Mouse (Mus musculus) cortical plate, adult 2 months (tissue): Measurements from ENCODE around the gene Coro6. TPM values are rescaled to one million over a fixed set of nuclear protein-coding genes. Genes with fewer than 3 reads are reported as not detected.

Experiments
- H3K27ac ChIP-seq: fragments of 200-500 bp; 2 replicates; pipeline ENCODE4 v1.5.1; 2012; ENCODE audit warnings: low read length, control low read depth, inconsistent platforms; ENCODE audit not compliant: insufficient read depth
- H3K4me1 ChIP-seq: fragments of 200-500 bp; 2 replicates; pipeline ENCODE4 v1.6.1; 2011; ENCODE audit warnings: low read length; ENCODE audit not compliant: control insufficient read depth, insufficient read depth
- H3K4me3 ChIP-seq: fragments of 200-500 bp; 2 replicates; pipeline ENCODE4 v1.5.1; 2011; ENCODE audit warnings: mild to moderate bottlenecking, low read length, control low read depth; ENCODE audit not compliant: insufficient read depth
- CTCF ChIP-seq: fragments of 200-500 bp; IDR thresholded peaks from 2 replicates; pipeline ENCODE4 v1.5.1; 2011; ENCODE audit warnings: mild to moderate bottlenecking, control low read depth, low read length; ENCODE audit not compliant: insufficient read depth; ENCODE audit errors: extremely low read depth
- POLR2A ChIP-seq: fragments of 200-500 bp; IDR thresholded peaks from 2 replicates; pipeline ENCODE4 v1.6.1; 2011; ENCODE audit warnings: mild to moderate bottlenecking, low read length, control low read depth; ENCODE audit not compliant: insufficient read depth; ENCODE audit errors: extremely low read depth
- polyA plus RNA-seq: library from polyadenylated mRNA; depleted of rRNA; stranded (reverse); fragments of >200 nt; gene quantifications from 2 replicates; pipeline ENCODE4 v1.2.3, GENCODE M21; 2012

Gene Coro6
- polyA plus RNA-seq, 1 experiment, result 154 TPM

- H3K27ac ChIP-seq, result no peak overlapping the region
- TF ChIP-seq POLR2A (no peak), CTCF (no peak)
- no peak overlapping the region for H3K4me3 ChIP-seq
- peaks cover 2% of the 10 kb centered on the region; the same call in 1 of the 2 replicates for H3K4me1 ChIP-seq
Observed at GRCm38 (mm10) chr11:77476895-77477294, 14.7 kb downstream of the Coro6 start.

GRCm38 (mm10) chr11:77483043-77483442, 20.8 kb downstream of the Coro6 start:
- TF ChIP-seq POLR2A, result no peak
- no peak for TF ChIP-seq CTCF
- Histone ChIP-seq H3K4me3 (no peak overlapping the region), H3K4me1 (peaks cover 23% of the 10 kb centered on the region), H3K27ac (peak overlapping the region; percentile 8; the same call in 1 of the 2 replicates)

GRCm38 (mm10) chr11:77483510-77484255, 21.5 kb downstream of the Coro6 start:
- Histone ChIP-seq H3K27ac (0 out of 2 replicates have a peak overlapping the region, but pooled peaks have one; percentile 8), H3K4me1 (peaks cover 23% of the 10 kb centered on the region), H3K4me3 (no peak overlapping the region)
- TF ChIP-seq POLR2A (no peak), CTCF (no peak)

- H3K4me3 ChIP-seq, result no peak overlapping the region
- no peak for TF ChIP-seq CTCF
- TF ChIP-seq POLR2A, result no peak
- no peak overlapping the region for H3K27ac ChIP-seq
- H3K4me1 ChIP-seq, result peaks cover 23% of the 10 kb centered on the region
Observed at GRCm38 (mm10) chr11:77485229-77485628, 23.0 kb downstream of the Coro6 start.

GRCm38 (mm10) chr11:77486798-77487197, 24.6 kb downstream of the Coro6 start:
- Histone ChIP-seq H3K27ac (peak overlapping the region; percentile 67), H3K4me3 (no peak overlapping the region; the same call in 1 of the 2 replicates), H3K4me1 (peaks cover 23% of the 10 kb centered on the region)
- TF ChIP-seq POLR2A (no peak), CTCF (0 out of 2 replicates have a peak, but pooled peaks have one; percentile 8)

GRCm38 (mm10) chr11:77488771-77489581, 26.8 kb downstream of the Coro6 start:
- H3K4me3 ChIP-seq, result peak overlapping the region; percentile 94
- no peak for TF ChIP-seq POLR2A
- TF ChIP-seq CTCF, result no peak
- H3K27ac ChIP-seq, result peak overlapping the region; percentile 82
- peaks cover 18% of the 10 kb centered on the region for H3K4me1 ChIP-seq

GRCm38 (mm10) chr11:77489591-77490235, 27.5 kb downstream of the Coro6 start, which contains the start of gene Ankrd13b:
Gene Ankrd13b (minus strand): TSS chr11:77489678.
- H3K27ac ChIP-seq, result peak within 1 kb of the TSS; percentile 82
- peaks cover 16% of the 10 kb centered on the region for H3K4me1 ChIP-seq
- peak within 1 kb of the TSS; percentile 94 for H3K4me3 ChIP-seq
- no peak for TF ChIP-seq CTCF
- peak; percentile 65 for TF ChIP-seq POLR2A

GRCm38 (mm10) chr11:77490451-77490850, 28.2 kb downstream of the Coro6 start:
- H3K4me3 ChIP-seq, result peak overlapping the region; percentile 94
- TF ChIP-seq POLR2A (no peak), CTCF (no peak)
- H3K4me1 ChIP-seq, result peaks cover 18% of the 10 kb centered on the region
- H3K27ac ChIP-seq, result peak overlapping the region; percentile 49

- H3K27ac ChIP-seq, result peak overlapping the region; percentile 78
- peaks cover 14% of the 10 kb centered on the region for H3K4me1 ChIP-seq
- TF ChIP-seq POLR2A (peak; percentile 52; the same call in 1 of the 2 replicates), CTCF (peak; percentile 74)
- H3K4me3 ChIP-seq, result peak overlapping the region; percentile 54; the same call in 1 of the 2 replicates
Observed at GRCm38 (mm10) chr11:77491123-77491501, 28.9 kb downstream of the Coro6 start.
